Mouse (Mus musculus) erythroblast, embryonic 14.5 days (primary cell): Measurements from ENCODE around the gene Rnaseh2b. TPM values are rescaled to one million over a fixed set of nuclear protein-coding genes. Genes with fewer than 3 reads are reported as not detected.

Source experiments
- H3K27me3 ChIP-seq: 2 replicates; pipeline ENCODE4 v1.6.1; 2012; ENCODE audit warnings: inconsistent platforms; ENCODE audit not compliant: control insufficient read depth
- H3K36me3 ChIP-seq: 2 replicates; pipeline ENCODE4 v1.6.1; 2012; ENCODE audit warnings: mild to moderate bottlenecking, inconsistent platforms; ENCODE audit not compliant: control insufficient read depth
- H3K4me1 ChIP-seq: 2 replicates; pipeline ENCODE4 v1.6.1; 2012; ENCODE audit warnings: inconsistent platforms; ENCODE audit not compliant: control insufficient read depth
- H3K4me3 ChIP-seq: replicated peaks from 2 replicates; pipeline ENCODE3; 2012; ENCODE audit warnings: moderate library complexity, mild to moderate bottlenecking, inconsistent platforms
- H3K9me3 ChIP-seq: 2 replicates; pipeline ENCODE4 v1.6.1; 2012; ENCODE audit warnings: low read length, inconsistent platforms, mixed read lengths; ENCODE audit not compliant: control insufficient read depth
- GATA1 ChIP-seq: IDR thresholded peaks from 2 replicates; pipeline ENCODE4 v1.6.1; 2012; ENCODE audit warnings: low read length, inconsistent platforms, mixed read lengths
- TAL1 ChIP-seq: IDR thresholded peaks from 3 replicates; pipeline ENCODE4 v1.6.1; 2012; ENCODE audit warnings: low read length, inconsistent platforms, mixed read lengths
- polyA plus RNA-seq: library from polyadenylated mRNA; stranded (reverse); fragments of >175 nt; gene quantifications from 2 replicates; pipeline ENCODE4 v1.2.3, GENCODE M21; 2012

Gene Rnaseh2b
- polyA plus RNA-seq, 1 experiment: 3.8 TPM

DNA sequence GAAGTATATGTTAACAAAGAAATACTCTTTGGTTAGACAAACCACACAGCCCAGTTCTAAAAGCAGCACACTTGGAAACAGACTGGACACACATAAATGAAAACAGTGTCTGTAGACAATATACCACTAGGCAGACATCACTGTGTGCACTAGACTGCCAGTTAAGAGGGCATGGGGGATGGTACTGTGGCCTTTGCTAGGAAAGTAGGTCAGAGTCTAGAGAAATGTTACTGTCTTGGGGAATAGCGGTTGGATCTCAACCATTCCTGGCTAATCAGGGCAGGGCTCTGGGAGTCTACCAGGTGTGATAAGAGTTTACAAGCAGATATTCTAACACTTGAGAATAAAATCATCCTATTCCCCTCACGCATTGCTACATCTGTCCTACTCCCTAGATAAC, 103.0 kb downstream of the Rnaseh2b start:
- H3K9me3 ChIP-seq: no peaks in the 10 kb centered on the region
- no peak for TF ChIP-seq GATA1
- TF ChIP-seq TAL1: no peak

GRCm38 (mm10) chr14:62416007-62416741, 123.8 kb downstream of the Rnaseh2b start:
- TF ChIP-seq TAL1: no peak
- no peak for TF ChIP-seq GATA1
- H3K4me1 ChIP-seq: no peaks in the 10 kb centered on the region
- H3K4me3 ChIP-seq: no peak overlapping the region
- H3K36me3 ChIP-seq: no peaks in the 10 kb centered on the region
- no peaks in the 10 kb centered on the region for H3K9me3 ChIP-seq
- H3K27me3 ChIP-seq: no peaks in the 10 kb centered on the region

More for the DNA sequence above, 103.0 kb downstream of the Rnaseh2b start:
- H3K27me3 ChIP-seq: no peaks in the 10 kb centered on the region
- no peaks in the 10 kb centered on the region for H3K36me3 ChIP-seq
- H3K4me3 ChIP-seq: no peak overlapping the region
- H3K4me1 ChIP-seq: no peaks in the 10 kb centered on the region

GRCm38 (mm10) chr14:62416742-62417134, 124.3 kb downstream of the Rnaseh2b start:
- Histone ChIP-seq H3K27me3 (no peaks in the 10 kb centered on the region), H3K9me3 (no peaks in the 10 kb centered on the region), H3K4me1 (no peaks in the 10 kb centered on the region), H3K36me3 (no peaks in the 10 kb centered on the region), H3K4me3 (no peak overlapping the region)
- TF ChIP-seq TAL1 (no peak), GATA1 (no peak)

GRCm38 (mm10) chr14:62417501-62417900, 125.1 kb downstream of the Rnaseh2b start:
- TF ChIP-seq TAL1: no peak
- no peak for TF ChIP-seq GATA1
- Histone ChIP-seq H3K36me3 (no peaks in the 10 kb centered on the region), H3K4me3 (no peak overlapping the region), H3K27me3 (no peaks in the 10 kb centered on the region), H3K9me3 (no peaks in the 10 kb centered on the region), H3K4me1 (no peaks in the 10 kb centered on the region)

DNA sequence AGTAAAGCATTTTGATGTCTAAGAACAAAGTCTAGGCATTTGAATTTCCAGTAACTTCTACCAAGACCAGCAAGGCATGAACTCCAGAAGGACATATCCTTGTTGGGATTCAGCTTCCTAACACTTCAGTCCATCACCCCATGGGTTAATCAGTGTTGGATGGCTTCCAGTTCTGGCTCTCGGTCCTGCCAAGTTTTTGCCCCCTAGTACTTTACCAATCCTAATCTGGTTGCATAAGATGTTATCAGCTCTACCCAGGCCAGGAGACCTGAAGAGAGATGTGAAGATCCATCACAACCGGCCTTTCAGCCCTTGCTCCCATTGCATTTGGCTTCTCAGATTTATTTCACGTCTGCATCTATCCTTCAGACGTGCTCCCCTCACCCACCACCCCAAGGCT, 129.9 kb downstream of the Rnaseh2b start:
- Histone ChIP-seq H3K9me3 (no peaks in the 10 kb centered on the region), H3K4me3 (no peak overlapping the region), H3K27me3 (no peaks in the 10 kb centered on the region), H3K36me3 (no peaks in the 10 kb centered on the region), H3K4me1 (no peaks in the 10 kb centered on the region)
- TF ChIP-seq TAL1: no peak
- TF ChIP-seq GATA1: no peak

Other genes with a start within 250 kb of the Rnaseh2b start
- gene Dleu7, start 458 bp downstream of the Rnaseh2b start, polyA plus RNA-seq: not detected in 2 replicates
- not detected in 2 replicates for gene Gucy1b2, start 163.7 kb downstream of the Rnaseh2b start, polyA plus RNA-seq